Mouse (Mus musculus) thymus, postnatal 0 days (tissue): ENCODE results near the gene Ufd1. TPM values are rescaled to one million over a fixed set of nuclear protein-coding genes. Genes with fewer than 3 reads are reported as not detected.

ENCODE experiments used
- DNase-seq: peaks from one replicate; pipeline ENCODE4 v3.0.0-alpha.2; 2015; ENCODE audit warnings: low spot score
- polyA plus RNA-seq: library from polyadenylated mRNA; unstranded; fragments of >200 nt; fragmentation: Nextera tagmentation; extraction: Ambion mirVana; gene quantifications from 2 replicates; pipeline ENCODE4 v1.2.1, GENCODE M21; 2015

Ufd1 gene
- polyA plus RNA-seq: 98.8 and 111 TPM in 2 replicates

DNA sequence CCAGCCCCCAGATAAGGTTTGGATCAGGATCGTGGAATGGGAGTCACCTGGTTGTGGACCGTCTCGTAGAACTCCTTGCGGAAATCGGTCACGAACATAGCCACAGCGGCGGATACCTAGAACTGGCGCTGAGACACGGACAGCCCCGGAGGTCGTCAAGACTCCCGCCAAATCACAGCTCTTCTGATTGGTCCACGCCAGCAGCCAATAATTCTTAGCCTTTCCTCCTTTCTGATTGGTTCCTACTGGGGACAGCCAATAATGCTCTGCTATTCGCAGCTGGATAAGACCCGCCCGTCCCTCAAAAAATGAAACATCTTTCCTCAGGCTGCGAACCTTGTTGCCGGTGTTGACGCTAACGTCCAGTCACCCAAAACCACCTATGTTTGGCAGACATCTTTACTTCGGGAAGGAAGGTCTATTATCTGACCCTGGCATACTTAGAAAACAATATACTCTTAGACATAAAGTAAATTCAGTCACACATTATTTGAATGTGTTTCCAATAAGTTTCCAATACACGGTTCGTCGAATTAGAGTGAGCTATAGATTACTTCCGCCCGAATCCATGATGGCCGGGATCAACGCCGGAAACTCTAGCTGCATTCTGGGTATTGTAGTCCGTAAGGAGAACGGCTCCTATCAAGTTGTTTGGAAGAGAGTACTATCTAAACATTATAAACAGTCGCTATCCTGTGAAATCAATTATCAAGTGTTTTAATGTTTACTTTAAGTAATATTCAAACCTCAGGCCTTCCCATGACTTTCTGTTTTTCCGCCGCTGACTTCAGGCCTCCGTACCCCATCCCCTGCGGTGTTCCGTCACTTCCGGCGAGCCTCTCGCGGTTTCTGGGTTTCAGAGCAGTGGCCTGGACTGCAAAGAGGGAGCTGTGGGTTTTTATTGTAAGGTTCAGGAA is at the start of gene Ufd1, which contains the start of gene Cdc45:
TSS of gene Ufd1 (plus strand) at position 312 of the 917 bp plus-strand sequence.
TSS of gene Cdc45 (minus strand) at position 520 of the 917 bp plus-strand sequence.
- peak; percentile 93 for DNase-seq

DNA sequence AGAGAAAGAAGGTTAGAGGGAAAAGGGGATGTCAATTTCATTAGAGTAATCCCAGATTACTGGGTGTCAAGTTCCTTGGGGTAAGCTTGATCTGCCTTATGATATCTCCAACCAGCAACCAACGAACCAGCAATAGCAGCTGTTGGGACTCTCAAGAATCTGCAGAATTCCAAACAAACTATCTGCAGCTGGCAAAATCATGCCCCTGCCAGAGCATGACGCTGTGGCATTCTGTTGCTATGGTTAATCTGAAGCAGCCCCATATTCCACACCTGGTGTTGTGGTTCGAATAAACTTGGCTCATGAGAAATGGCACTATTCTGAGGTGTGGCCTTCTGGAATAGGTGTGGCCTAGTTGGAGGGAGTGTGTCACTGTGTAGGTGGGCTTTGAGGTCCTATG is 48.6 kb upstream of the Ufd1 start:
- DNase-seq: no peak

DNA sequence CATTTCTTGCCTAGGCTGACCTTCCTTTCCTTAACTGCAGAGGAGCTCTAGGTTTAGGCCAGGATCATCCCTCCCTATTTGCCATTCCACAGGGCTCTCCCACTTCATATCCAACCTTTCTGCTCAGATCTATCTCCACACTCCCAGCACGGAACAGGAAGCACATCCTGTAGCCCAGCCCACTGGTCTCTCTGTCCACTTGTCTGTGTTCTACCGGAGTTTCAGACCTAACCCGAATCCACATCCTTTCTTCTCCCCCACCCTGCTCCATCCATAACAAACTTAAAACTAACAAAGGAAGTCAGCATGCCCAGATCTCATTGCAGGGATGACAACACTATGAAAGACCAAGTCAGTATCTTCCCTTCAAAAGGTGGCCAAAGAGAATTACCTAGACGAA is 45.2 kb upstream of the Ufd1 start:
- no peak for DNase-seq

DNA sequence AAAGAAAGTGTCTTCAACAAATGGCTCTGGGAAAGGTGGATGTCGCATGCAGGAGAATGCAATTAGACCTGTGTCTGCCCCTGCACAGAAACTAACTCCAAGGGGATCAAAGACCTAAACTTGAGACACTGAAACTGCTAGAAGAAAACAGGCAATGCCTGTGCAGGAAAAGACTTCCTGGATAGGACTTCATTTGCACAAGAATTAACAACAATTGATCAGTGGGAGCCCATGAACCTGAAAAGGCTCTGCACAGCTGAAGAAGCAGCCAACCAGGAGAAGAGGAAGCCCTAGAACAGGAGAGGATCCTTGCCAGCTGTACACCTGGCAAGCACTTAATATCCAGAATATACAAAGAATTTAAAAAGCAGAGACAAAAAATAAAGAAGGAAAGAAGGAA is 42.1 kb upstream of the Ufd1 start:
- no peak for DNase-seq

DNA sequence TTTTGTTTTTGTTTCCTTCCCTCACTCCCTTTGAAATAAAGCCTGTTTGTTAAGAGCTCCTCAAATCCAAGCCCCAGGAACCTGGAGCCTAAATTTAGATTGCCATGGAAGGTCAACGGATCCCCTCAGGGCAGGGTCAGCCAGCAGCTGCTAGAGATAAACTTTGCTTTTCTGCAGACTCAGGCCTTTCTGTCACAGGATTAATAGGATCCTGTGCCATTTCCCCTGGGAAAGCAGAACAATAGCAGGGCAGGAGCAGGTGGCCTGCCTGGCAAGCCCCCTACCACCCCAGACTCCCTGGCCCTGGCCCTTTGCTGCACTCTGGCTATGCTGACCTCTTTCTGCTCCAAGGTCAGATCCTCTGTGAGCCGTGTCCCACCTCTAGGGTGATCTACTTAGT is 37.6 kb upstream of the Ufd1 start:
- DNase-seq: no peak

DNA sequence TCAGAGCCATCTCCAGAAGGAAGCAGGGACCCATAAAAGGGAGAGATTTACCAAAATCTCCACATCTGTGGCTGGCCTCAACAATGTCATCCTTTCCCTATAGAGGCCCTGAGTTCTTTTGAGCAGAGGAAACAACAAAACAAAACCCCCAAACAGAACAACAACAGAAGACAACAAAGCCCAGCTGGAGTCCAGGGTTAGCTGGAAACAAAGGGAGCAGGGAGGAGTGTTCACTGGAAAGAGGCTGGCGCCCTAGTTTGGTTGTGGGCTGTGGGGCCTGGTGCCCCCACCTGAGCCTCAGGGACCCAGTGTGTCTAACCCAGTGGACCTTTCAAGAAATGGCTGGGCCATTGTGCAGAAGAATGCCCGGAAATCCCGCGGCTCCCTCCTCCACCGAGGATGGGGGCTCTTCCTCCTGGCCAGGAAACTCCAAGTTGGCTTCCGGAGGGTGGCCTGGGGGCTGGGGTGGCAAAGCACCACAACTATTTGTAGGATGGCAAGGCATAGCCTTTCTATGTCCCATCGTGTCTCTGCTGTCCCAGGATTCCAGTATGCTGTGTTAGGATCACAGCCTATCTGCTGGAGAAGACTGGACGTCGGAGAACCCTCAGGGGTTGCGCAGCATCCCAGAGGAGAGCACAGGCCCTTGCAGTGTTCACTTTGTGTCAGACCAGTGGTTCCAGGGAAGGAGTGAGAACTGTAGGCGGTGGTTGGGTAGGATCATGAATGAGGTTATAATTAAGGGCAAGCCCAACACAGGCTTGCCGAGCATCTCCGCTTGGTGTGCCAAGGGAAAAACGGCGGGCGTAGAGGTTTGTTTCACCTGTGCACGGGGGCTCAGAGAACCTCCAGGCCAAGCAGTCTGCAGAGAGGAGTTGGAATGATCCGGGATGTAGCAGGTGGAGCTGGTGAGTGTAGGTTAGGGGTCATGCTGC is 35.7 kb upstream of the Ufd1 start:
- DNase-seq: no peak

DNA sequence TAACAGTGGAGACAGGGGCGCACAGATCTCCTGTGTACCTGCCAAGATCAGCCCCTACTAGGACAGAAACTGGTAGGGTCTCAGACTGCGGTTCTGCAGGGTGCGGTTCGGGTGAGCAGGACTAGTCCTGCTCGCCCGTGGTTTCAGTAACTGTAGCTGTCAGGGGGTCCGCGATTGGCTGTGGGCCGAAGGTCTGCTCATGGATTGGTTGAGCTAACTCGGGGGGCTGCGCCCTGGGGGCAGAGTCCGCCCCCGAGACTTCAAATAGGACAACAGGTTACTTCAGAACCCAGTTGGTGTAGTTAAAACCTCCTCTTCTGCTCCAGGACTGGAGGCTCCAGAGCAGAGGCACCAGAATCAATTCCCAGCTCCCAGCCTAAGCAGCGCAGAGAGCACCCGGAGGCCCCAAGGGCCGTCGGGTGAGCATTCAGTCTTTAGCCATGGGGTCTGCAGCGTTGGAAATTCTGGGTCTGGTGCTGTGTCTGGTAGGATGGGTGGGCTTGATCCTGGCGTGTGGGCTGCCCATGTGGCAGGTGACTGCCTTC is 35.0 kb upstream of the Ufd1 start, which contains the start of gene Cldn5:
TSS of gene Cldn5 (plus strand) at position 292 of the 545 bp plus-strand sequence.
- no peak for DNase-seq

DNA sequence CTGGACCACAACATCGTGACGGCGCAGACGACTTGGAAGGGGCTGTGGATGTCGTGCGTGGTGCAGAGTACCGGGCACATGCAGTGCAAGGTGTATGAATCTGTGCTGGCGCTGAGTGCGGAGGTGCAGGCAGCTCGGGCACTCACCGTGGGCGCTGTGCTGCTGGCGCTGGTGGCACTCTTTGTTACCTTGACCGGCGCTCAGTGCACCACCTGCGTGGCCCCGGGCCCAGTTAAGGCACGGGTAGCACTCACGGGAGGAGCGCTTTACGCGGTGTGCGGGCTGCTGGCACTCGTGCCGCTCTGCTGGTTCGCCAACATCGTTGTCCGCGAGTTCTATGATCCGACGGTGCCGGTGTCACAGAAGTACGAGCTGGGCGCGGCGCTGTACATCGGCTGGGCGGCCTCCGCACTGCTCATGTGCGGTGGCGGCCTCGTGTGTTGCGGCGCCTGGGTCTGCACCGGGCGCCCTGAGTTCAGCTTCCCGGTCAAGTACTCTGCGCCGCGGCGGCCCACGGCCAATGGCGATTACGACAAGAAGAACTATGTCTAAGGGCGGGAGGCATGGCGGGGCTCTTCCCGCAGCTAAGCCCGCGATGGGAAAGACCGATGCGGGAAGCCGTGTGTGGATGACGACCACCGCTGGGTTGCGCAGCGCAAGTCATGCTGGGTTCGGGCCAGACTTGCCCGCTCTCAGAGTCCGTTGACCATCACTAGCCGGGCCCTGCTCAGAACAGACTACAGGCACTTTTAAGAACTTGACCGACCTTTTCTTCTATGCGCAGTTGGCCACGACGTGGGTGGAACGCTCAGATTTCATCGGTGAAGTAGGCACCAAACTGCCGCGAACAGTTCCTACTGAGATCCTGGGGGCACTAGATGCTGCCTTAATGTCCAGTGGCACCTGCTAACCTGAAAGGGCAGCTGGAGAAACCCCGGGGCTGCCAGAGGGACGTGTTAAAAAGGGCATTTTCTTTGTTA is 34.2 kb upstream of the Ufd1 start:
- no peak for DNase-seq

DNA sequence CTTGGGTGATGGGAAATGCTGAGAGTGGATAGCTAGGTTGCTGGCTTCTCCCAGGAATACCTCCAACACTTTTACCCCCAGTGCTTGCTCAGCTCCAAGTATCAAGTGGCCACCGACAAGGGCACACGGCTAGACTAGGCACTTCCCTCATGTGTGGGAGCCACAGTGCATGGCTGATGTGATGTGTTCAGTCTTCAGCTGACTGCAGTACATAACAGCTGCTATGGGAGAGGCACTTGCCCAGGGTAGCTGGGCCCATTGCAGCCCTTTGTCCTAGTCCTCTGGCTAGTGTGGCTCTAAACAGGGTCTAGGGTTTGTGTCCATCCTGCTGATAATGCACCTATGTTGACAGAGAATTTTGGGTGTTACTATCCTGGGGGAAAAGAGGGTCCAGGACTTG is 33.1 kb upstream of the Ufd1 start:
- DNase-seq: no peak

DNA sequence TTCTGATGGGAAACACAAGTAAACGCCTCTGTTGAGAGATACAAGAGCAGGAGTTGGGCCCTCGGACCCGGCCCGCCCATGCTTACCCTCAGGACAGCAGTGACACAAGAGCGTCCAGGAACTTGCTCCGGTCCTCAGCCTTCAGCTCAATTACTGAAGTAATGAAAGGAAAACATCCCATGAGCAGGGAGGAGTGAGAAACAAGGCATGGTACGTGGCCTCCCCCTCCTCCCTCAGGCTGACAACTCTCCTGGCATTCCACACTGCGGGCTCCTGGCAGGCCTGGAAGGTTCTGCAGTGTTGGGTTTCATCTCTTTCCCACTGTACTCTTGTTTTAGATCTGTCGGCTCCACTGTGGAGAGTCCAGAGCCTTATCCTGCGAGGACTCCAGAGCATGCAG is 29.8 kb upstream of the Ufd1 start:
- no peak for DNase-seq

DNA sequence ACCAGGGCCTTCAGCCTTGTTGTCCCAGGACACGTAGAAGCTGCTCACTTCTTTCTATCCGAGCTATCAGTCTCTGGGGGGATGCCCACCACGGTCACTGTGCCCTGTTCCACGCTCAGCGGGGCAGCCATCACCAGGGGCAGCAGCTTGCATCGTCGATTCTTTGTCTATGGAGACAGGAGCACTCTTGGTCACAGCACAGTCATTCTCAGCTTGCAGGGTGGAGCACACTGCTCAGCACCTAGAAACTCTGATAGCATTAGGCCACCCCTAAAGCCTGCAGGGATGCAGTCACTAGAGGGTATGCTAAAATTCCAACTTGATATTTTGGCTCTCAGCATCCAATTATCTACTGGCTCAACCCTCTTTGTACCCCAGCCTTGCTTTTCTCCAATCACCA is 26.6 kb upstream of the Ufd1 start:
- DNase-seq: no peak

DNA sequence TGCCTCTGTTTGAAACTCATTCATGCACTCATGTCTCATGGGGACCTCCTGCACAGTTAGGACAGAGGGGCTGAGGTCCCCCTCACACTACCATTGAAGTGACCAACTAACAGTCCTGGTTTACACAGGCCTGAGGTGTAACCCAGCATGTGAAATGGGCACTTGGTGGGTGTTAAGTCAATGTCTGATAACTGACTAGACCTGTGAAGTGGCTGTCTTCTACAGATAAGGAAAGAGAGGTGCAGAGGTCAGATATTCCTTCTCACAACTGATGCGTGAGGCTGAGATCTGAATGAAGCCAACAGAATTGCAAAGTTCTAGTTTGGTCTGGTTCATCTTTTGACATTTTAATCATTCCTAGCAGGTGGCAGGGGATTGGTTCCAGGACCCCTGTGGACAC is 26.1 kb upstream of the Ufd1 start:
- no peak for DNase-seq

DNA sequence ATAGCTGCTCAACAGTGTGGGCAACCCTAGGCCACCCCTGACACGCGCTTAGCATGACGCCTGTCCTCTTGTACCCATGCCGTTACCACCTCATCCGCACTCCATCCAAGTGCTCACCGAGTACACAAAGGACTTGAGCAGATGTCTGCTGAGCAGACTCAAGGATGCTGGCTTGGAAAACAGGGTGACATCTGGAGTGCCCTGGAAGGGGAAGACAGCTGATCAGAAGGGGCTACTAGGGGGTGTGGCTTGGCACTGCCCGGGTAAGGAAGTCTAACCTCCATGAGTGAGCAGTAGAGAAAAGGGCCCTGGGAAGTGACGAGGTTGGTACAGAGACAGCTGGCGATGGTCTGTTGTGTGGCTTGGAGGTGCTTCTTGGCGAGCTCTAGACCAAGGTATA is 24.9 kb upstream of the Ufd1 start:
- DNase-seq: no peak

DNA sequence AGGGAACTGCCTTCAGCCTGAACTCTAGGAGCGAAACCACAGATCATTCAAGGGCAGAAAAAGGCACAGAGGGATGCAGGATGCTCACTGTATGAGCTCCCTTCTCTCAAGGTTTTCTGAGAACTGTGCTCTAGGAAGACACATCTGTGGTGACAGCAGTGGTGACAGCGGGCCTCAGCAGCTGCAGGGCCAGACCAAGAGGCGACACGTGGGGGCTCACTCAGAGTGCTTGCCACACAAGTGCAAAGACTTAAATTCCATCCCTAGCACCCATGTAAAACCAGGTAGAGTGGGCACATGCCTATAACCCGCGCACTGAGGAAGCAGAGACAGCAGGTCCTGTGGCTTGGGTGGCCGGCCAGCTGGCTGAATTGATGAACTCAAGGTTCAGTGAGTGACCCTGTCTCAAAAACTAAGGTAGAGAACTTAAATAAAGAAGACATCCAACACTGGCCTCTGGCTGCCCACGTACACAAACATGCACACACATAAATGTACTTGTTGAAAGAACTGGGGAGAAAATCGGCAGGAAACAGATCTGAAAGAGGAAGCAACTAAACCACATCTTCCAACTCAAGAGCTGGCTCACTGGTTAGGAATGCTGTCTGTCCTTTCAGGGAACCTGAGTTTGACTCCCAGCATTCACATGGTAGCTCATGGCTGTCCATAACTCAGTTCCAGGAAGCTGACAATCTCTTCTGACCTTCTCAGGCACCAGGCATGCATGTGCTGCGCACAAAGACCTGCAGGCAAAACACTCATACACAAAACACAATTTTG is 22.8 kb upstream of the Ufd1 start:
- no peak for DNase-seq

DNA sequence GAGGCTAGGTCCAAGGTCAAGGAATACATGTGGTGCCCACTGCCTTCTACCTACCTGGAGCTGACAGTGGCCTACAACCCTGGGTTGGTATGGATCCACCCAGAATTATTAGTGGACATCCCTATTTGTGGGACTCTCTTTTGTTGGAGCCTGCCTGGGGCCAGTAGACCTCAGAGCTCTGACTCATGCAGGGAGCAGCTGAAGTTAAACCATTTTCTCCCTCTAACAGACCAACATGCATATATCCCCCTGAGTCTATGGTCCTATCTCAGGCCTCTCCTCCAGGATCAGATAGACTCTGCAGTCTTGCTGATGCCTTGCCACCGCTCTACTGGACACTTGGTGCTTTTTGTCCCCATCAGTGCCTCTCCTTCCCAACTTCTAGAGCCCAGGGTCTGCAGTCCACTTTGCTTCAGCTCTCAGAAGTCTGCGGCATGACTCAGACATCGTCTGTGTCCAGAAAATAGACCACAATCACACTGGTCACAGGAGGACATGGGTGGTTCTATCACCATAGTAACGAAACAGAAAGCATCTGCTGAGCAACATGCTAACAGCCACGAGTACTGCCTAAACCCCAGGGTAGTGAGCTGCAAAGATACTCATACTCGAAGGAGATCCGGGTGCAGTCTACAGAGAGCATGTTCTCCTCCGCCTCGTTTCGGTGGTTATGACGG is 16.2 kb upstream of the Ufd1 start:
- DNase-seq: no peak

DNA sequence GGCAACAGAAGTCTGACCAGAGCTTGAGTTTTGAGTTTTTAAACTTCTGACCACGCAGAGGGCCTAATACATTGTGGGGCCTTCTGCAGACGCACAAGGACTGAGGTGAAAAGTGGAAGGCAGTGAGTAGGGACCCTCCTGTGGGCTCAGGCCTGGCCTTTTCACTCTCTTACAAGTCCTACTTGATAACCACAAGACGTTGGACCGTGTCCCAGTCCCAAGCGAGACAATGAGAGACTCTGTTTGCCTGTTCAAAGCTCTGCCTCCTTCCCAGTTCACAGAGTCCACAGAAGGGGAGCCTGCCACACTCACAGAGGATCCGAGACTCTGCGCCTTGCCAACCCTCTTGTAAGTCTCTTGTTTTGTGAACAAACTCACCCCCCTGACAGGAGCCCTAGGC is 14.9 kb upstream of the Ufd1 start:
- no peak for DNase-seq

DNA sequence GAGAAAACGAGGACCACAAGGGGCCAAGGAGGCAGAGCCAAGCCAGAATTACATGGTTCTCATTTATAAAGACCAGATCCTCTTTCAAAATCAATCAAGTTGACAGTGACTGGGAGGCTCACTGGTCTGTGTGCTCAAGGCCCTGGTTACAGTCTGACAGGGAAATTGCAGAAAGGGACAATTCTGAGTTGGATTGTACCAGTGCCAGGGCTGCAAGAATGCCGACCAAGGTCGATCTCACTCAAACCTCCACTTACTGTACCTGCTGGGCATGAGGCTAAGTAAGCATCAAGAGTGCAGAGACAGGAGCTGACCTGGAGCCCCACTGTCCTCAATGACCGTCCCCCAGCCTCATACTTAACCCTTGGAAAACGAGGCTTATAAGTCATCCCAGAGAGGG is 13.4 kb upstream of the Ufd1 start:
- no peak for DNase-seq

DNA sequence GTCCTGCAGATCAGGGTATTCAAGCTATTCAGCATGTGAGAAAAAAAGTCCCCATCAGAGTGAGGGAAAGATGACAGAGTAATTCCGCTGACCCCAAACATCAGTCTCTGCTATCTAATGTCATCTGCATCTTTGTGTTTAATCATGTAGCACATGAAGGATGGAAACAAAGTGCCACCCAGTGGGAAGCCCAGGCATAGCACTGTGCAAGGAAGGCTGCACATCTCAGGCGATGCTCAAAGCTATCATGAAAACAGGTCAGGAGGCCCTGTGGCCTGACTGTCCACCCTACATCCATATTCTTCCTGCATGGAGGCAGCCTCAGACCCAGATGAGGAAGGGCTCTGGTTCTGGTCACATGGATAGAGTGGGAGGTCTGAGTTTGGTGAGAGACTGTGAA is 12.7 kb upstream of the Ufd1 start:
- DNase-seq: no peak

DNA sequence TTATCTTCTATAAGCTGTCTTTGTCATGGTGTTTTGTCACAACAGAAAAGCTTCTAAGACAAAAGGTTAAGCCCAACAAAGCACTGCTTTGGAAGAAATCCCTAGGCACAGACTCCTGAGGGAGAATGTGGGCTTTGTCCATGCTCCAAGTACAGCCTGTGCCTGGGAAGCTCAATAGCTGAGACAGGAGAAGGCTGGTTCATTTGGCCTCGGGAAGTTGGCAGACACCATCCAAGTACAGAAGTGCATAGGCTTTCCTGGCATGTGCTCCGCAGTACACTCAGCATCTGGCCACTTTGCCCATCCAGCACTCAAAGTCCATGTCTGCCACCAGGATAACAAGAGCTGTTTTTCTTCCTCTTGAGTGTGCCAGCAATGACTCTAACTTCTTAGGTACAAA is 5.8 kb upstream of the Ufd1 start:
- no peak for DNase-seq
